ENCODE assay signal across 11 mouse cellular contexts in the genomic region with DNA sequence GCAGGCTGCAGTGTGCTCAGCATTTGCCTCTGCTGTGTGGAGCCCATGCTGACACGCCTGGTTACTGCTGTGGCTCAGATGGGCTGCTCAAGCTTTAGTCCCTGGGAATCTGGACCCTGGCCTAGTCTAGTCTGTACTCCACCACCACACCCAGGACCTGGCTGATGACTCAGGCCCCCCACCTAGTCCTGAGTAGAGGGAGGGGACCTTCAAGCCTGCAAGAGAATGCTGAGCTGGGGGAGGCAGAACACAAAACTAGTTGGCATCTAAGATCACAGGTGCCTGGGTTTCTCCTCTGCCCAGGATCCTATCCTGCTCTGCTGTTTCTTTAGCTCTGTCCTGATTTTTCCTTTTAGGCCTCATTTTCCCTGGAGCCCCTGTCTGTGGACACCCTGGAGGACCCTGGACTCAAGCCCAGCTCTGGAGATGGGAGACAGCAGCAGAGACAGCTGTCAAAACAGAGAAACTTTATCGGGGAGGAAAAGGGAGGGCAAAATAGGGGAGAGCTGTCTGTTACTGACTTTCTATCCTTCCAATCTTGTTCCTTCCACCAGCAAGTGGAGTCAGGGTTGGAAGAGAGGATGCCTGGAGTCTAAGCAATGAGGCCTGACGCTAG. TPM values are rescaled to one million over a fixed set of nuclear protein-coding genes. Genes with fewer than 3 reads are reported as not detected.
DNase-seq lines count a peak whose midpoint lies in the region; ATAC-seq and TF ChIP-seq lines count a peak whose summit lies in the region.
"Had no signal": no experiment of that assay in that cellular context is flagged by ENCODE, and none has a peak within 500 bp of the region (broad histone marks: within the 10 kb centered on the region; RNA-seq: fewer than 3 reads in every experiment).

No protein-coding gene starts in this region.

- no peaks in the 10 kb centered on the region for H3K9me3 ChIP-seq in intestine, embryonic 15.5 days
- H3K9me3 ChIP-seq in intestine, postnatal 0 days (ENCODE audit: control insufficient read depth): no peaks in the 10 kb centered on the region
- no peaks in the 10 kb centered on the region for H3K9me3 ChIP-seq in E14TG2a.4 (ENCODE audit: low read length)
- H3K9me3 ChIP-seq: forebrain, embryonic 15.5 days; liver, embryonic 15.5 days had no signal

- no peak overlapping the region for H3K4me3 ChIP-seq in intestine, embryonic 15.5 days (replicated peaks)
- no peak overlapping the region for H3K4me3 ChIP-seq in intestine, postnatal 0 days (ENCODE audit: low read depth, low read length)
- H3K4me3 ChIP-seq in E14TG2a.4 (replicated peaks; ENCODE audit: low read length): peak overlapping the region; percentile 20
- H3K4me3 ChIP-seq in embryonic fibroblast, embryonic 13.5 days (ENCODE audit: insufficient read depth, low read length): no peak overlapping the region
- H3K4me3 ChIP-seq: forebrain, embryonic 15.5 days; liver, embryonic 15.5 days had no signal

- no peaks in the 10 kb centered on the region for H3K27me3 ChIP-seq in intestine, embryonic 15.5 days (replicated peaks)
- H3K27me3 ChIP-seq in intestine, postnatal 0 days (replicated peaks; ENCODE audit: control insufficient read depth, insufficient read depth, low read length): 0 out of 2 replicates have a peak, but pooled peaks cover 3% of the 10 kb centered on the region
- peaks cover 20% of the 10 kb centered on the region for H3K27me3 ChIP-seq in E14TG2a.4 (ENCODE audit: insufficient read depth, low read length)
- H3K27me3 ChIP-seq: forebrain, embryonic 15.5 days had no signal

- no peak overlapping the region for H3K27ac ChIP-seq in intestine, embryonic 15.5 days
- no peak overlapping the region for H3K27ac ChIP-seq in intestine, postnatal 0 days (ENCODE audit: low read depth, low read length)
- H3K27ac ChIP-seq in embryonic fibroblast, embryonic 13.5 days (ENCODE audit: insufficient read depth, low read length): 0 out of 2 replicates have a peak overlapping the region, but pooled peaks have one; percentile 23
- H3K27ac ChIP-seq: forebrain, embryonic 15.5 days; liver, embryonic 15.5 days had no signal

- peaks cover 36% of the 10 kb centered on the region for H3K4me1 ChIP-seq in intestine, embryonic 15.5 days (replicated peaks)
- 0 out of 2 replicates have a peak, but pooled peaks cover 4% of the 10 kb centered on the region for H3K4me1 ChIP-seq in intestine, postnatal 0 days (replicated peaks; ENCODE audit: control insufficient read depth, insufficient read depth, low read length)
- peaks cover 86% of the 10 kb centered on the region for H3K4me1 ChIP-seq in E14TG2a.4 (replicated peaks; ENCODE audit: low read depth, low read length)
- peaks cover 15% of the 10 kb centered on the region; the same call in 1 of the 2 replicates for H3K4me1 ChIP-seq in embryonic fibroblast, embryonic 13.5 days (ENCODE audit: control insufficient read depth, insufficient read depth, low read length)

- WGBS in intestine, embryonic 15.5 days: 61% methylated on average over 3 of the region's 3 CpGs
- 67% methylated on average over 3 of the region's 3 CpGs for WGBS in intestine, postnatal 0 days

- peak overlapping the region; percentile 4; the same call in 1 of the 2 replicates for H3K9ac ChIP-seq in intestine, embryonic 15.5 days
- H3K9ac ChIP-seq in intestine, postnatal 0 days (ENCODE audit: low read depth, low read length): no peak overlapping the region
- H3K9ac ChIP-seq: forebrain, embryonic 15.5 days; liver, embryonic 15.5 days had no signal

- ATAC-seq in intestine, embryonic 15.5 days: no peak
- no peak for ATAC-seq in intestine, postnatal 0 days
- ATAC-seq: forebrain, embryonic 15.5 days had no signal

- no peak for TF ChIP-seq POLR2A in embryonic fibroblast, embryonic 13.5 days (IDR thresholded peaks at IDR 0.05; ENCODE audit: low read depth, low read length)

- no peaks in the 10 kb centered on the region for H3K36me3 ChIP-seq in intestine, embryonic 15.5 days
- H3K36me3 ChIP-seq in intestine, postnatal 0 days (ENCODE audit: control insufficient read depth, insufficient read depth): no peaks in the 10 kb centered on the region
- H3K36me3 ChIP-seq in E14TG2a.4 (ENCODE audit: insufficient read depth, low read length): peaks cover 52% of the 10 kb centered on the region

- peak; percentile 61 for DNase-seq in heart, postnatal 4 days
- no peak for DNase-seq in left cerebral cortex, adult 18-20 months (ENCODE audit: low spot score in 2 of 2)
- DNase-seq in frontal cortex, postnatal 14 days (ENCODE audit: low spot score in 2 of 2): no peak
- DNase-seq: cerebellum, postnatal 10 days had no signal

- no peak for TF ChIP-seq CTCF in intestine, postnatal 0 days (IDR thresholded peaks at IDR 0.05; ENCODE audit: low read depth)
- no peak for TF ChIP-seq CTCF in E14TG2a.4 (conservative IDR thresholded peaks at IDR 0.05; ENCODE audit: low read length)
- TF ChIP-seq CTCF in embryonic fibroblast, embryonic 13.5 days (IDR thresholded peaks at IDR 0.05; ENCODE audit: borderline replicate concordance, insufficient read depth, low read length): no peak

- H3K4me2 ChIP-seq in intestine, embryonic 15.5 days (replicated peaks): no peak overlapping the region
- H3K4me2 ChIP-seq in intestine, postnatal 0 days (replicated peaks; ENCODE audit: low read depth): no peak overlapping the region
- H3K4me2 ChIP-seq: forebrain, embryonic 15.5 days; liver, embryonic 15.5 days had no signal

RNA-seq across cellular contexts. Expression of a gene that starts 7.9 kb away (rescaled TPM):
- 0.20 and 0.29 TPM in 2 replicates for polyA plus RNA-seq in intestine, embryonic 15.5 days (2015; fragmentation: Nextera tagmentation; extraction: Ambion mirVana)
- polyA plus RNA-seq in intestine, postnatal 0 days (2015; fragmentation: Nextera tagmentation; extraction: Ambion mirVana): not detected in 2 replicates
- polyA plus RNA-seq in embryonic fibroblast, embryonic 13.5 days (2011; ENCODE audit: insufficient read length, low read depth, missing spikeins): 0.40 TPM in 1 of 2 replicates, not detected in the other
- not detected for total RNA-seq in heart, postnatal 4 days (2021)
- 1 to 10 TPM in 1 of 2 experiments, under 1 TPM in 1; 0.42 to 1.0 TPM for total RNA-seq in left cerebral cortex, adult 18-20 months (2021)
- polyA plus RNA-seq: embryonic facial prominence, embryonic 11.5 days had no signal

RNA-seq across cellular contexts. Expression of a gene that starts 21.6 kb away (rescaled TPM):
- 5.6 TPM in 2 replicates for polyA plus RNA-seq in intestine, embryonic 15.5 days (2015; fragmentation: Nextera tagmentation; extraction: Ambion mirVana)
- polyA plus RNA-seq in intestine, postnatal 0 days (2015; fragmentation: Nextera tagmentation; extraction: Ambion mirVana): 2.9 and 3.1 TPM in 2 replicates
- polyA plus RNA-seq in embryonic fibroblast, embryonic 13.5 days (2011; ENCODE audit: insufficient read length, low read depth, missing spikeins): 25.0 and 27.6 TPM in 2 replicates
- total RNA-seq in heart, postnatal 4 days (2021): 10 to 100 TPM; 21.9 to 22.0 TPM
- total RNA-seq in left cerebral cortex, adult 18-20 months (2021): 10 to 100 TPM; 72.0 to 79.3 TPM

RNA-seq across cellular contexts. Expression of a gene that starts 45.8 kb away (rescaled TPM):
- polyA plus RNA-seq in intestine, embryonic 15.5 days (2015; fragmentation: Nextera tagmentation; extraction: Ambion mirVana): 259 and 262 TPM in 2 replicates
- polyA plus RNA-seq in intestine, postnatal 0 days (2015; fragmentation: Nextera tagmentation; extraction: Ambion mirVana): 248 and 253 TPM in 2 replicates
- 141 and 143 TPM in 2 replicates for polyA plus RNA-seq in embryonic fibroblast, embryonic 13.5 days (2011; ENCODE audit: insufficient read length, low read depth, missing spikeins)
- total RNA-seq in heart, postnatal 4 days (2021): 10 to 100 TPM; 88.7 to 91.2 TPM
- 10 to 100 TPM; 93.5 to 97.5 TPM for total RNA-seq in left cerebral cortex, adult 18-20 months (2021)

RNA-seq across cellular contexts. Expression of a gene that starts 48.3 kb away (rescaled TPM):
- 44.8 and 45.5 TPM in 2 replicates for polyA plus RNA-seq in intestine, embryonic 15.5 days (2015; fragmentation: Nextera tagmentation; extraction: Ambion mirVana)
- 25.0 and 25.8 TPM in 2 replicates for polyA plus RNA-seq in intestine, postnatal 0 days (2015; fragmentation: Nextera tagmentation; extraction: Ambion mirVana)
- 161 and 346 TPM in 2 replicates for polyA plus RNA-seq in embryonic fibroblast, embryonic 13.5 days (2011; ENCODE audit: insufficient read length, low read depth, missing spikeins)
- total RNA-seq in heart, postnatal 4 days (2021): 100 to 1,000 TPM; 120 to 121 TPM
- 1 to 10 TPM; 2.6 to 3.9 TPM for total RNA-seq in left cerebral cortex, adult 18-20 months (2021)
